Mouse (Mus musculus): Measurements from ENCODE around the gene Soat2. TPM values are rescaled to one million over a fixed set of nuclear protein-coding genes. Genes with fewer than 3 reads are reported as not detected.
A peak's percentile ranks its signal among the peaks of the same experiment; 100 is the strongest.

The Soat2 gene
- polyA plus RNA-seq, 1 experiment from 2014 or later: 6.0 TPM

- Histone ChIP-seq H3K4me1 (replicated peaks; ENCODE audit: control insufficient read depth, insufficient read depth) (no peaks in the 10 kb centered on the region), H3K27ac (replicated peaks) (no peak overlapping the region), H3K36me3 (ENCODE audit: control insufficient read depth, insufficient read depth, low read length) (no peaks in the 10 kb centered on the region), H3K9ac (ENCODE audit: low read length) (no peak overlapping the region), H3K4me3 (ENCODE audit: low read depth, low read length) (no peak overlapping the region), H3K9me3 (ENCODE audit: control insufficient read depth, low read length) (no peaks in the 10 kb centered on the region), H3K27me3 (ENCODE audit: control insufficient read depth, insufficient read depth, low read length) (no peaks in the 10 kb centered on the region), H3K4me2 (replicated peaks; ENCODE audit: low read depth) (no peak overlapping the region)
- TF ChIP-seq CTCF (IDR thresholded peaks at IDR 0.05; ENCODE audit: low read depth) (no peak), EP300 (optimal IDR thresholded peaks at IDR 0.05) (no peak)
- 73% methylated on average over 3 of the region's 3 CpGs for WGBS
- no peak for DNase-seq (ENCODE audit: low spot score)
- ATAC-seq (ENCODE audit: low FRiP score, low TSS enrichment): peak; percentile 55; the same call in 1 of the 2 replicates
These were observed 23.3 kb downstream of the Soat2 start for GRCm38 (mm10) chr15:102173581-102173980.

GRCm38 (mm10) chr15:102175736-102176319, 25.5 kb downstream of the Soat2 start:
- Histone ChIP-seq H3K9me3 (ENCODE audit: control insufficient read depth, low read length) (no peaks in the 10 kb centered on the region), H3K4me2 (replicated peaks; ENCODE audit: low read depth) (no peak overlapping the region), H3K4me3 (ENCODE audit: low read depth, low read length) (no peak overlapping the region), H3K27ac (replicated peaks) (peak overlapping the region; percentile 41; the same call in 1 of the 2 replicates), H3K9ac (ENCODE audit: low read length) (no peak overlapping the region), H3K36me3 (ENCODE audit: control insufficient read depth, insufficient read depth, low read length) (no peaks in the 10 kb centered on the region; the same call in 1 of the 2 replicates), H3K4me1 (replicated peaks; ENCODE audit: control insufficient read depth, insufficient read depth) (no peaks in the 10 kb centered on the region), H3K27me3 (ENCODE audit: control insufficient read depth, insufficient read depth, low read length) (no peaks in the 10 kb centered on the region)
- no peak for ATAC-seq (ENCODE audit: low FRiP score, low TSS enrichment)
- no peak for TF ChIP-seq CTCF (IDR thresholded peaks at IDR 0.05; ENCODE audit: low read depth)
- TF ChIP-seq EP300 (optimal IDR thresholded peaks at IDR 0.05): no peak
- no peak for DNase-seq (ENCODE audit: low spot score)
- 89% methylated on average over 16 of the region's 16 CpGs for WGBS

- 71% methylated on average over 7 of the region's 7 CpGs for WGBS
- no peak for TF ChIP-seq CTCF (IDR thresholded peaks at IDR 0.05; ENCODE audit: low read depth)
- no peak for TF ChIP-seq EP300 (optimal IDR thresholded peaks at IDR 0.05)
- Histone ChIP-seq H3K9me3 (ENCODE audit: control insufficient read depth, low read length) (no peaks in the 10 kb centered on the region), H3K27ac (replicated peaks) (peak overlapping the region; percentile 41; the same call in 1 of the 2 replicates), H3K36me3 (ENCODE audit: control insufficient read depth, insufficient read depth, low read length) (no peaks in the 10 kb centered on the region; the same call in 1 of the 2 replicates), H3K4me3 (ENCODE audit: low read depth, low read length) (no peak overlapping the region), H3K4me2 (replicated peaks; ENCODE audit: low read depth) (no peak overlapping the region), H3K4me1 (replicated peaks; ENCODE audit: control insufficient read depth, insufficient read depth) (no peaks in the 10 kb centered on the region), H3K9ac (ENCODE audit: low read length) (no peak overlapping the region), H3K27me3 (ENCODE audit: control insufficient read depth, insufficient read depth, low read length) (no peaks in the 10 kb centered on the region)
- peak; percentile 49; the same call in 1 of the 2 replicates for ATAC-seq (ENCODE audit: low FRiP score, low TSS enrichment)
- no peak for DNase-seq (ENCODE audit: low spot score)
These were observed 26.4 kb downstream of the Soat2 start for GRCm38 (mm10) chr15:102176571-102177316.

GRCm38 (mm10) chr15:102177417-102177816, 27.1 kb downstream of the Soat2 start:
- Histone ChIP-seq H3K4me1 (replicated peaks; ENCODE audit: control insufficient read depth, insufficient read depth) (no peaks in the 10 kb centered on the region), H3K9me3 (ENCODE audit: control insufficient read depth, low read length) (no peaks in the 10 kb centered on the region), H3K4me3 (ENCODE audit: low read depth, low read length) (no peak overlapping the region), H3K27ac (replicated peaks) (0 out of 2 replicates have a peak overlapping the region, but pooled peaks have one; percentile 35), H3K36me3 (ENCODE audit: control insufficient read depth, insufficient read depth, low read length) (no peaks in the 10 kb centered on the region; the same call in 1 of the 2 replicates), H3K4me2 (replicated peaks; ENCODE audit: low read depth) (no peak overlapping the region), H3K27me3 (ENCODE audit: control insufficient read depth, insufficient read depth, low read length) (no peaks in the 10 kb centered on the region), H3K9ac (ENCODE audit: low read length) (no peak overlapping the region)
- peak; percentile 50 for ATAC-seq (ENCODE audit: low FRiP score, low TSS enrichment)
- WGBS: 80% methylated on average over 8 of the region's 8 CpGs
- no peak for DNase-seq (ENCODE audit: low spot score)
- no peak for TF ChIP-seq EP300 (optimal IDR thresholded peaks at IDR 0.05)
- TF ChIP-seq CTCF (IDR thresholded peaks at IDR 0.05; ENCODE audit: low read depth): no peak

DNA sequence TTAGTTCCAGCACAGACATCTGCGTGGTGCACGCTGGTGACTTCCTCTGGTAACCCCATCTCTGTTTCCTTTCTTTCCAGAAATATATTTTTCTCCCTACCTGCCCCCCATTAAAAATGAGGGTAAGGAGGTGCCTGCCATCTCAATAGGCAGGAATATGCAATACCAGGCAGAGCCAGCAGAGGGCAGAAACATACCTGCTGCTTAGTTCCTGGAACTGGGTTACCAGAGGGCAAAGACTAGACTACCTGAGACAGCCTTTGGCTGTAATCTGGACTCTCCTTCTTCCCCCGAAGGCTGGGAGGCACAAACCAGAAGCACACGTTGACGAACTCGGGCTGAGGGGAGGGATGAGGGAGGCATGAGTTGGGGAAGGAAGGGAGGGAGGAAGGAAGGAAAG, 28.0 kb downstream of the Soat2 start:
- no peak overlapping the region for H3K4me3 ChIP-seq (ENCODE audit: low read depth, low read length)
- WGBS: 22% methylated on average over 6 of the region's 6 CpGs
- H3K27ac ChIP-seq (replicated peaks): no peak overlapping the region
- DNase-seq (ENCODE audit: low spot score) (peak; percentile 84), ATAC-seq (ENCODE audit: low FRiP score, low TSS enrichment) (peak; percentile 43; the same call in 1 of the 2 replicates)
- no peak overlapping the region for H3K9ac ChIP-seq (ENCODE audit: low read length)
- no peaks in the 10 kb centered on the region; the same call in 1 of the 2 replicates for H3K36me3 ChIP-seq (ENCODE audit: control insufficient read depth, insufficient read depth, low read length)
- TF ChIP-seq EP300 (optimal IDR thresholded peaks at IDR 0.05): no peak
- peak; percentile 95 for TF ChIP-seq CTCF (IDR thresholded peaks at IDR 0.05; ENCODE audit: low read depth)
- no peaks in the 10 kb centered on the region for H3K4me1 ChIP-seq (replicated peaks; ENCODE audit: control insufficient read depth, insufficient read depth)
- no peaks in the 10 kb centered on the region for H3K9me3 ChIP-seq (ENCODE audit: control insufficient read depth, low read length)
- no peaks in the 10 kb centered on the region for H3K27me3 ChIP-seq (ENCODE audit: control insufficient read depth, insufficient read depth, low read length)
- H3K4me2 ChIP-seq (replicated peaks; ENCODE audit: low read depth): no peak overlapping the region

DNA sequence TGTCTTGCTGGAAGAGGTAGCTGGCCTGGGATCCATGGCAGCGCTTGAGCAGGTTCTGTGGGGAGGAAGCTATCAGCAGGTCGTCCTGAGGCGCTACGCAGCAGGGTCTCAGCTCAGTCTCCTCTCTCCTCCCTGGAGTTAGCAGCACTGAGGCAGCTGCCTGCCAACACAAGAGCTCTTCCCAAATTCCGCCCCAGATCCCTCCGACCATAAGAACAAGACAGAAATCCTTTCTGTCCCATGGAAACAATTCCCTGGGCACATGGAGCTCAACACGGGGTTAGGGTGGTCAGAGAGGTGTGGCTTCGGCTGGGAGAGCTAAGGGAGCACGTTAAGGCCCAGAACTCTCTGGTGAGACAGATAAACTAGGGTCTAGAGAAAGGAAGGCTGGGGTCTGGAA, 28.8 kb downstream of the Soat2 start:
- TF ChIP-seq CTCF (IDR thresholded peaks at IDR 0.05; ENCODE audit: low read depth) (no peak), EP300 (optimal IDR thresholded peaks at IDR 0.05) (no peak)
- Histone ChIP-seq H3K27ac (replicated peaks) (no peak overlapping the region), H3K4me1 (replicated peaks; ENCODE audit: control insufficient read depth, insufficient read depth) (no peaks in the 10 kb centered on the region), H3K9ac (ENCODE audit: low read length) (no peak overlapping the region), H3K4me2 (replicated peaks; ENCODE audit: low read depth) (no peak overlapping the region), H3K27me3 (ENCODE audit: control insufficient read depth, insufficient read depth, low read length) (no peaks in the 10 kb centered on the region), H3K4me3 (ENCODE audit: low read depth, low read length) (no peak overlapping the region), H3K36me3 (ENCODE audit: control insufficient read depth, insufficient read depth, low read length) (no peaks in the 10 kb centered on the region; the same call in 1 of the 2 replicates), H3K9me3 (ENCODE audit: control insufficient read depth, low read length) (no peaks in the 10 kb centered on the region)
- no peak for DNase-seq (ENCODE audit: low spot score)
- WGBS: 83% methylated on average over 9 of the region's 9 CpGs
- no peak for ATAC-seq (ENCODE audit: low FRiP score, low TSS enrichment)

Measured in stomach, postnatal 0 days (tissue).